Mouse (Mus musculus) midbrain, postnatal 0 days (tissue): Measurements from ENCODE around the gene Cdc27. TPM values are rescaled to one million over a fixed set of nuclear protein-coding genes. Genes with fewer than 3 reads are reported as not detected.

Experiments
- ATAC-seq: fragments of 200-750 bp; cut with Nextera tagmentation; 2 replicates; pipeline ENCODE4 v1.8.0; 2017; ENCODE audit warnings: moderate number of reproducible peaks, mild to moderate bottlenecking, moderate TSS enrichment, moderate library complexity; ENCODE audit not compliant: low FRiP score
- DNase-seq: peaks from one replicate; pipeline ENCODE4 v3.0.0-alpha.2; 2015; ENCODE audit warnings: low spot score
- H3K27ac ChIP-seq: fragments of 300-500 bp; sonication (generic); 2 replicates; pipeline ENCODE4 v1.5.1; 2014; ENCODE audit warnings: low read depth, mild to moderate bottlenecking, low read length, mixed read lengths
- H3K27me3 ChIP-seq: fragments of 300-500 bp; sonication (generic); 2 replicates; pipeline ENCODE4 v1.6.1; 2014; ENCODE audit warnings: low read length, control low read depth, mixed read lengths; ENCODE audit not compliant: insufficient read depth
- H3K36me3 ChIP-seq: fragments of 300-500 bp; sonication (generic); 2 replicates; pipeline ENCODE4 v1.6.1; 2014; ENCODE audit warnings: low read length, control low read depth, mixed read lengths; ENCODE audit not compliant: insufficient read depth
- H3K4me1 ChIP-seq: fragments of 300-500 bp; sonication (generic); 2 replicates; pipeline ENCODE4 v1.6.1; 2014; ENCODE audit warnings: mild to moderate bottlenecking, control low read depth, antibody characterized with exemption, low read length, mixed read lengths; ENCODE audit not compliant: insufficient read depth
- H3K4me2 ChIP-seq: fragments of 300-500 bp; sonication (generic); 2 replicates; pipeline ENCODE4 v1.6.1; 2014; ENCODE audit warnings: low read depth, mild to moderate bottlenecking, low read length, mixed read lengths; ENCODE audit not compliant: poor library complexity, severe bottlenecking
- H3K4me3 ChIP-seq: fragments of 300-500 bp; sonication (generic); 2 replicates; pipeline ENCODE4 v1.5.1; 2014; ENCODE audit warnings: low read depth, mild to moderate bottlenecking, low read length, moderate library complexity
- H3K9ac ChIP-seq: fragments of 300-500 bp; sonication (generic); replicated peaks from 2 replicates; pipeline ENCODE4 v1.6.1; 2014; ENCODE audit warnings: mild to moderate bottlenecking, low read length, moderate library complexity, mixed read lengths; ENCODE audit not compliant: poor library complexity, severe bottlenecking
- H3K9me3 ChIP-seq: fragments of 300-500 bp; sonication (generic); 2 replicates; pipeline ENCODE4 v1.6.1; 2016; ENCODE audit warnings: low read length, control low read depth
- CTCF ChIP-seq: IDR thresholded peaks from 2 replicates; pipeline ENCODE4 v1.5.1; 2016; ENCODE audit warnings: antibody characterized with exemption, mild to moderate bottlenecking
- WGBS: fragments of 180-500 bp; shearing (Covaris S2); extraction: QIAGEN DNeasy Blood & Tissue Kit; methylation state at CpG from one replicate; pipeline ENCODE4 v1.1.7; 2014; 5-methylcytosine and 5-hydroxymethylcytosine counted together
- polyA plus RNA-seq: library from polyadenylated mRNA; unstranded; fragments of >200 nt; fragmentation: Nextera tagmentation; extraction: Ambion mirVana; gene quantifications from 2 replicates; pipeline ENCODE4 v1.2.1, GENCODE M21; 2015
- total RNA-seq: library from RNA; depleted of rRNA; stranded (reverse); fragments of >200 nt; gene quantifications from 2 replicates; pipeline ENCODE4 v1.2.3, GENCODE M21; 2014

Gene Cdc27
- total and polyA plus RNA-seq, 2 experiments from 2014 or later, result 33.5 to 34.1 TPM

- Histone ChIP-seq H3K27ac (0 out of 2 replicates have a peak overlapping the region, but pooled peaks have one; percentile 8), H3K4me2 (0 out of 2 replicates have a peak overlapping the region, but pooled peaks have one; percentile 16), H3K9ac (no peak overlapping the region), H3K36me3 (no peaks in the 10 kb centered on the region), H3K4me3 (no peak overlapping the region), H3K27me3 (no peaks in the 10 kb centered on the region), H3K9me3 (no peaks in the 10 kb centered on the region), H3K4me1 (0 out of 2 replicates have a peak, but pooled peaks cover 3% of the 10 kb centered on the region)
- DNase-seq, result peak; percentile 8
- WGBS, result 34% methylated on average over 18 of the region's 18 CpGs
- no peak for TF ChIP-seq CTCF
- no peak for ATAC-seq
These were observed 31.3 kb upstream of the Cdc27 start for GRCm38 (mm10) chr11:104581446-104582307.

- Histone ChIP-seq H3K36me3 (no peaks in the 10 kb centered on the region), H3K4me3 (no peak overlapping the region), H3K9me3 (no peaks in the 10 kb centered on the region), H3K27ac (no peak overlapping the region), H3K27me3 (no peaks in the 10 kb centered on the region), H3K9ac (no peak overlapping the region), H3K4me1 (0 out of 2 replicates have a peak, but pooled peaks cover 3% of the 10 kb centered on the region), H3K4me2 (no peak overlapping the region)
- WGBS, result 92% methylated on average over 5 of the region's 5 CpGs
- TF ChIP-seq CTCF, result no peak
- DNase-seq (no peak), ATAC-seq (no peak)
These were observed 30.2 kb upstream of the Cdc27 start for GRCm38 (mm10) chr11:104580606-104581005.

- Histone ChIP-seq H3K36me3 (no peaks in the 10 kb centered on the region), H3K27me3 (no peaks in the 10 kb centered on the region), H3K4me2 (no peak overlapping the region), H3K4me1 (0 out of 2 replicates have a peak, but pooled peaks cover 3% of the 10 kb centered on the region), H3K27ac (no peak overlapping the region), H3K4me3 (no peak overlapping the region), H3K9ac (no peak overlapping the region), H3K9me3 (no peaks in the 10 kb centered on the region)
- DNase-seq (peak; percentile 20), ATAC-seq (no peak)
- WGBS, result 62% methylated on average over 6 of the region's 6 CpGs
- no peak for TF ChIP-seq CTCF
These were observed 29.7 kb upstream of the Cdc27 start for GRCm38 (mm10) chr11:104580091-104580490.

DNA sequence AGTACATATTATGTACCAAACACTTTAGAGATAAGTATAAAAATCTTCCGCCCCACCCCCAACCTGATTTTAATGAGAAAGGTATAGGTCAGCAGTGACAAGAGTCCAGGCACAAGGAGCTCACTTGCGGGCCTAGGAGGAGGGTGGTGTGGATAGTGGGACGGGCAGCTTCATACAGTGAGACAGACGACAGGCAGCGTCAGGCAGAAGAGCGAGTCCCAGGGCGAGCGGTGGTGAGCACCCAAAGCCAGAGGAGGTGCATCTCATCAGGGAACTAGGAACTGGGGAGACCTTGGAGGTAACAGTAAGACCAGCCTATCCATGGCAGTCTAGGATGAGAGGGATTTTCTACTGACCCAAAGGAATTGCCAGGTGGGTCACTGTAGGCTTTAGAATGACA, 29.2 kb upstream of the Cdc27 start:
- H3K9ac ChIP-seq, result no peak overlapping the region
- 95% methylated on average over 8 of the region's 8 CpGs for WGBS
- H3K27ac ChIP-seq, result no peak overlapping the region

GRCm38 (mm10) chr11:104579084-104579483, 28.7 kb upstream of the Cdc27 start:
- no peak for DNase-seq

More for the DNA sequence above, 29.2 kb upstream of the Cdc27 start:
- ATAC-seq (no peak), DNase-seq (no peak)
- Histone ChIP-seq H3K9me3 (no peaks in the 10 kb centered on the region), H3K4me2 (no peak overlapping the region), H3K27me3 (no peaks in the 10 kb centered on the region), H3K4me1 (0 out of 2 replicates have a peak, but pooled peaks cover 3% of the 10 kb centered on the region), H3K4me3 (no peak overlapping the region), H3K36me3 (no peaks in the 10 kb centered on the region)
- no peak for TF ChIP-seq CTCF

DNA sequence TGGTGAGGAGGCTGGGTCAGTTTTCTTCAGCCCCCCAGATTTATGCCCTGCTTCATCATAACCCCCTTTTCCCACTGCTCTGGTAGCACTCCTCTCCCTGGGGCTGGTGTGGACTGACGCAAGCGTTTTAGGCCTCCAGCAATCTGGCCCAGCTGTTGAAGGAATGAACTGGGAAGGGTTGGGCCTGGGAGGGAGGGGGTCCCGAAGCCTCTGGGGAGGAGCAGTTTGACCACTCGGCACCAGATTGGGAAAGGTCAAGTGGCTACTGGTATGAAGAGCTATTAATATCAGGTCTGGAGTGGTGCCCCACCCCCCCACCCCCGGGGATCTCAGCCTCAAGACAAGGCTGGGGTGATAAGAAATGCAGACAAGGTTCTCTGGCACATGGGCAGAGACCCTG, 27.7 kb upstream of the Cdc27 start:
- Histone ChIP-seq H3K4me1 (0 out of 2 replicates have a peak, but pooled peaks cover 3% of the 10 kb centered on the region), H3K4me3 (no peak overlapping the region), H3K36me3 (no peaks in the 10 kb centered on the region), H3K27ac (no peak overlapping the region), H3K9ac (no peak overlapping the region), H3K4me2 (no peak overlapping the region), H3K27me3 (no peaks in the 10 kb centered on the region), H3K9me3 (no peaks in the 10 kb centered on the region)
- WGBS, result 70% methylated on average over 5 of the region's 5 CpGs
- ATAC-seq, result no peak
- DNase-seq, result no peak
- TF ChIP-seq CTCF, result no peak

More at GRCm38 (mm10) chr11:104579084-104579483, 28.7 kb upstream of the Cdc27 start:
- no peak overlapping the region for H3K4me3 ChIP-seq
- no peak overlapping the region for H3K9ac ChIP-seq
- 0 out of 2 replicates have a peak, but pooled peaks cover 3% of the 10 kb centered on the region for H3K4me1 ChIP-seq
- WGBS, result 92% methylated on average over 9 of the region's 9 CpGs
- no peak overlapping the region for H3K4me2 ChIP-seq
- H3K9me3 ChIP-seq, result no peaks in the 10 kb centered on the region
- no peaks in the 10 kb centered on the region for H3K27me3 ChIP-seq
- no peak for ATAC-seq
- H3K27ac ChIP-seq, result no peak overlapping the region
- TF ChIP-seq CTCF, result no peak
- H3K36me3 ChIP-seq, result no peaks in the 10 kb centered on the region
